Mouse (Mus musculus) erythroid progenitor cell, adult 5-6 weeks (primary cell): ENCODE data around the gene Celf2. TPM values are rescaled to one million over a fixed set of nuclear protein-coding genes. Genes with fewer than 3 reads are reported as not detected.

Experiments used
- ATAC-seq: replicated peaks from 2 replicates; pipeline ENCODE4 v1.8.0; 2016; ENCODE audit warnings: moderate number of reproducible peaks, mild to moderate bottlenecking, moderate TSS enrichment, inconsistent platforms; ENCODE audit not compliant: poor library complexity, low FRiP score, severe bottlenecking
- total RNA-seq, 2 experiments: library from RNA; stranded (forward) in 1 of 2; stranded (reverse) in 1 of 2; fragments of 150-400 nt in 1 of 2; fragments of 186-747, 209-891 nt in 1 of 2; gene quantifications; 2 replicates each; pipeline versions ENCODE4 v1.2.3 to v1.2.4; 2015 to 2017; ENCODE audit warnings: low replicate concordance in 2 of 2

The Celf2 gene
- total RNA-seq, 2 experiments from 2014 or later = 12.0 to 24.7 TPM

GRCm38 (mm10) chr2:6823021-6823420 lies 686.3 kb downstream of the Celf2 start:
- no peak for ATAC-seq

DNA sequence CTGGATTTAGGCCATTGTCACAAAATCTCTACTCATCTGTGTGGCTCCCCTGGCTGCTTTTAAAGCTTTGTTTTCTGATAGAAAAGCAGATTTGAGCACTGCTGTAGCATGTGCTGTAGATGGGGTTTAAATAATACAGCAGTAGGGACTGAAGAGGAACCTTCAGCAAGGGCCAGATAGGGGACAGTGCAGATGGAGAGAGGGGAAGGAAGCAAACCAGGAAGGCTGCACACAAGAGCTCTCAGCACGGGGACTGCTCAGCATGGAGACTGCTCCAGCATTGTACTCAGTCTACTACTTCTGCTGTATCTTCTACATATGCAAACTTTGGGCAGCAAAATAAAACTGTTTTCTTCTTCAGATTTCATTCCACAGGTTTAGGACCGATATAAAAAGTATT lies 687.8 kb downstream of the Celf2 start:
- ATAC-seq = no peak

- no peak for ATAC-seq
These were observed 694.1 kb downstream of the Celf2 start for GRCm38 (mm10) chr2:6815281-6815680.

- ATAC-seq = no peak
These were observed 700.6 kb downstream of the Celf2 start for GRCm38 (mm10) chr2:6808736-6809135.

- no peak for ATAC-seq
These were observed 712.6 kb downstream of the Celf2 start for GRCm38 (mm10) chr2:6796754-6797153.

- no peak for ATAC-seq
These were observed 713.3 kb downstream of the Celf2 start for GRCm38 (mm10) chr2:6795995-6796588.

DNA sequence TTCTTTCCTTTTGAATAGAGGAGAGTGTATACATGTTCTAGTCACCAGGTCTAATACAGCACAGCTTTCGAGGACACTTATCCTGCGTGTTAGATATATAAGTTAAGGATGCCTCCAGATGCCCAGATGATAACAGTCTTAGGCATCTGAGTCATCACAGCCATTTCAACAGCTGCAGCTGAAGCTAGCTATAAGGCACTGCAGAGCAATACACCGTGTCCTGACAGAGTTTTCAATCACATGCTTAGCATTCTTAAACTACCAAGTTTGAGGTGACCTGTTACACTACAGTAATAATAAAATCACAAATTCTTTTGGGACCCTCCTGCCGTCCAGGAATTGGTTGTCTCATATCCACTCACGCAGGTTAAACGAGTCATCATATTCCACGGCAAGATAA lies 714.5 kb downstream of the Celf2 start:
- ATAC-seq = no peak

GRCm38 (mm10) chr2:6790876-6791275 lies 718.5 kb downstream of the Celf2 start:
- ATAC-seq = no peak

DNA sequence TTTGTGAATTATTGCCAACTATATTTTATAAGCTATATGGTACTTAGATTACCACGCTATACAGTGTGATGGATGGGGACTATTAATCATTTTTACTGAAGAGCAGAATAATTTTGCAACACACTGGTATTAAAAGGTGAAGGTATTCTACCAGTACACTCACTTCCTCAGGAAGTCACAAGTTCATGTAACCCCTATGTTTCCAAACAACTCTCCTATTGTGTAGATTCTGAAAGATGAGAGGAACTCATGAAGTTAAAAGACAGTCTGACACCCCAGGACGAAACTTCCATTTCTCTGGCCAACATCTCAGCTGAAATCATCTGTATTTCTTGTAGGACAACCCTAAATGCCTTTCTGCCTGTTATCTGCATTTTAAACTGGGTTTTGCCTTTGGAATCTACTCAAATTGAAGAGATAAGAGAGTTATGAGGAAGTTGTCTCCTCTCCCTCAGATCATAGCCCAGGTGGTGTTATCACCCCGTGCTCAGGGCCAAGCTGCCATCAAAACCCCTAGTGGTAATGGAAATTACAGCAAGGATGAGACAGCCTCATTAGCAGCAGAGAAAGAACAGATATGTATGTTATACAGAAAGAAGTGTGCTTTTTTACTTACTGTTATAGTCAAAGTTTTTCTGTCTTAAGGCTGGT lies 722.7 kb downstream of the Celf2 start:
- ATAC-seq = no peak

GRCm38 (mm10) chr2:6770214-6770613 lies 739.1 kb downstream of the Celf2 start:
- ATAC-seq = no peak

DNA sequence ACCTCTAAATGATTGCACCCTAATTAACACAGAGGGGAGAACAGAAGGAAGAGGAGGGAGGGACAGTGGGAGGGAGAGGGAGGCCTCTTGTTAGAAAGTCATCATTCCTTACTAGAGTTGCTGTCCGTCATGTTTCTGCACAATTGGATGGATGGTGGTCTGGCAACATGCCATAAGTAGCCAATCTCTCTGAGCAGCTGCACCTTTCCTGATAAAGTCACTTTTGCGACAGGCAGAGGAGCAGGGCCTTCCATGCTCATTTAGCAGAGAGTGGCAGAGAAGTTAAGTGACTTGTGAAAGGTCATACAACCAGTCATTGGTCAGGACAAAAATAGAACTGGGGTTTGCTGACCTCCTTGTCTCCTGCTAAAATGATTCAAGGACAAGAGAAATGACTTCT lies 747.0 kb downstream of the Celf2 start:
- ATAC-seq = 0 out of 2 replicates have a peak, but pooled peaks have one; percentile 30

GRCm38 (mm10) chr2:6743173-6743572 lies 766.2 kb downstream of the Celf2 start:
- ATAC-seq = no peak

- ATAC-seq = no peak
These were observed 769.2 kb downstream of the Celf2 start for GRCm38 (mm10) chr2:6739998-6740668.

DNA sequence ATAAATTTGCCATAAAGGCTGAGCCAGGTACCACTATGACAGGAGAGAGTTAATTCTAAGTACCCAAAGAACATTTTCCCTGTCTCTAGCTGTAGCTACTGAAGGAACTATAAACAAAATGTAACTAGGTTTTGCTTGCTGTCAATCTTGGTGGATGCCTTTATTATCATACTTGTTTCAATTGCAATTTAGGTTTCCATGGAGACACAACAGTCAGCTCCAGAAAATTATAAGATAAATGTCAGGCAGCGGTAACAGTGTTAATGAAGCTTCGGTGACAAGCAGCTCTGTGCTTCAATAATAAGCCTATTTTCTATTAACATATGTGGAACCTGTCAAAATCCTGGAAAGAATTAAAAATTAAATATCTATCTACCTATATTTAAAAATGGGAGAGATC lies 777.3 kb downstream of the Celf2 start:
- ATAC-seq = no peak

- no peak for ATAC-seq
These were observed 778.5 kb downstream of the Celf2 start for GRCm38 (mm10) chr2:6730860-6731259.

GRCm38 (mm10) chr2:6729984-6730383 lies 779.4 kb downstream of the Celf2 start:
- no peak for ATAC-seq

GRCm38 (mm10) chr2:6728840-6729252 lies 780.5 kb downstream of the Celf2 start:
- 0 out of 2 replicates have a peak, but pooled peaks have one; percentile 30 for ATAC-seq

- no peak for ATAC-seq
These were observed 782.0 kb downstream of the Celf2 start for GRCm38 (mm10) chr2:6727366-6727765.

- ATAC-seq = no peak
These were observed 783.3 kb downstream of the Celf2 start for GRCm38 (mm10) chr2:6726071-6726470.

DNA sequence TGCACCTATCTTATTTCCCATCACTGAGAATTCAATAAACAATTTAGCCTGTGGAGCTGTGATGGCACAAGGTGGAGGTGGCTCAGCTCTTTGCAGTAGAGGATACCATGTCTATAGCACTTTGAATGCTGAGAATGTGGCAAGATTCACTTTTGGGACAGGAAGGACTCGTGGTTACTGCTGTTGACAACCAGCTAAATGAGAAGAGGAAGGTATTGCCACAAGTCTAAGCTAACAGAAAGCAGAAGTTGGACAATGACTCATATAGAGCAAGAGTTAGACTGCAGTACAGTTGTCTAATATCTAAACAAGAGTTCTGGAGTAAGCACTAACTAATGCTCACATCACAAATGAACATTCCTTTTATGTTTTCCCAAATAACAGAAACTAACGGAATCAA lies 785.8 kb downstream of the Celf2 start:
- ATAC-seq = no peak
